Mouse (Mus musculus) limb, embryonic 14.5 days (tissue): ENCODE measurements around the gene Endov. TPM values are rescaled to one million over a fixed set of nuclear protein-coding genes. Genes with fewer than 3 reads are reported as not detected.

Experiments
- ATAC-seq: fragments of 200-750 bp; cut with Nextera tagmentation; 2 replicates; pipeline ENCODE4 v1.8.0; 2017; ENCODE audit warnings: low read depth, moderate number of reproducible peaks, moderate TSS enrichment; ENCODE audit not compliant: low FRiP score
- DNase-seq: peaks from one replicate; pipeline ENCODE4 v3.0.0-alpha.2; 2015; ENCODE audit warnings: low spot score
- H3K27ac ChIP-seq: fragments of 300-500 bp; sonication (generic); replicated peaks from 2 replicates; pipeline ENCODE4 v1.5.1; 2014; ENCODE audit warnings: low read depth, mild to moderate bottlenecking, low read length, moderate library complexity, mixed read lengths
- H3K27me3 ChIP-seq: fragments of 300-500 bp; sonication (generic); 2 replicates; pipeline ENCODE4 v1.6.1; 2014; ENCODE audit warnings: low read length, mixed read lengths; ENCODE audit not compliant: control insufficient read depth, insufficient read depth
- H3K36me3 ChIP-seq: fragments of 300-500 bp; sonication (generic); 2 replicates; pipeline ENCODE4 v1.6.1; 2014; ENCODE audit warnings: mild to moderate bottlenecking, low read length, moderate library complexity, mixed read lengths; ENCODE audit not compliant: control insufficient read depth, insufficient read depth
- H3K4me1 ChIP-seq: fragments of 300-500 bp; sonication (generic); 2 replicates; pipeline ENCODE4 v1.6.1; 2014; ENCODE audit warnings: antibody characterized with exemption, low read length, mixed read lengths; ENCODE audit not compliant: control insufficient read depth, insufficient read depth
- H3K4me2 ChIP-seq: fragments of 300-500 bp; sonication (generic); replicated peaks from 2 replicates; pipeline ENCODE4 v1.6.1; 2014; ENCODE audit warnings: low read depth, mild to moderate bottlenecking, low read length, moderate library complexity; ENCODE audit not compliant: severe bottlenecking
- H3K4me3 ChIP-seq: fragments of 300-500 bp; sonication (generic); replicated peaks from 2 replicates; pipeline ENCODE4 v1.5.1; 2014; ENCODE audit warnings: low read length
- H3K9ac ChIP-seq: fragments of 300-500 bp; sonication (generic); 2 replicates; pipeline ENCODE4 v1.6.1; 2014; ENCODE audit warnings: mild to moderate bottlenecking, low read depth, low read length, moderate library complexity; ENCODE audit not compliant: severe bottlenecking
- H3K9me3 ChIP-seq: fragments of 300-500 bp; sonication (generic); 2 replicates; pipeline ENCODE4 v1.6.1; 2016; ENCODE audit warnings: low read length; ENCODE audit not compliant: control insufficient read depth
- POLR2A ChIP-seq: fragments of 200-500 bp; IDR thresholded peaks from 2 replicates; pipeline ENCODE4 v1.8.0; 2012; ENCODE audit warnings: inconsistent platforms, mild to moderate bottlenecking, moderate library complexity, borderline replicate concordance; ENCODE audit not compliant: insufficient read depth, insufficient read length; ENCODE audit errors: extremely low read depth
- WGBS: fragments of 180-500 bp; shearing (Covaris S2); extraction: QIAGEN DNeasy Blood & Tissue Kit; methylation state at CpG from one replicate; pipeline ENCODE4 v1.1.7; 2014; 5-methylcytosine and 5-hydroxymethylcytosine counted together
- polyA plus RNA-seq, 2 experiments: library from polyadenylated mRNA; depleted of rRNA in 1 of 2; stranded (reverse) in 1 of 2; unstranded in 1 of 2; fragments of >200 nt; fragmentation: Nextera tagmentation in 1 of 2; extraction: Ambion mirVana in 1 of 2; gene quantifications; 2 replicates each; pipeline versions ENCODE4 v1.2.1 to v1.2.3; 2012 to 2014

Gene Endov
- polyA plus RNA-seq (2012; rRNA removed) (29.3 and 32.9 TPM in 2 replicates), polyA plus RNA-seq (2014; fragmentation: Nextera tagmentation; extraction: Ambion mirVana) (12.0 and 14.9 TPM in 2 replicates)

GRCm38 (mm10) chr11:119490861-119491689, at the start of gene Endov:
Endov (plus strand) TSS chr11:119491347.
- WGBS, result 2% methylated on average over 52 of the region's 66 CpGs
- peak within 1 kb of the TSS; percentile 81 for H3K4me3 ChIP-seq
- DNase-seq, result peak; percentile 99
- no peaks in the 10 kb centered on the region for H3K9me3 ChIP-seq
- H3K9ac ChIP-seq, result peak within 1 kb of the TSS; percentile 78
- H3K27ac ChIP-seq, result peak within 1 kb of the TSS; percentile 78
- H3K27me3 ChIP-seq, result no peaks in the 10 kb centered on the region
- peaks cover 14% of the 10 kb centered on the region for H3K4me1 ChIP-seq
- H3K36me3 ChIP-seq, result peaks cover 3% of the 10 kb centered on the region; the same call in 1 of the 2 replicates
- peak; percentile 55; the same call in 1 of the 2 replicates for TF ChIP-seq POLR2A
- peak; percentile 96 for ATAC-seq
- H3K4me2 ChIP-seq, result peak within 1 kb of the TSS; percentile 94

- Histone ChIP-seq H3K36me3 (peaks cover 23% of the 10 kb centered on the region), H3K27ac (no peak overlapping the region), H3K4me3 (no peak overlapping the region), H3K4me1 (no peaks in the 10 kb centered on the region), H3K4me2 (no peak overlapping the region), H3K9me3 (no peaks in the 10 kb centered on the region), H3K9ac (no peak overlapping the region), H3K27me3 (no peaks in the 10 kb centered on the region)
- 91% methylated on average over 8 of the region's 8 CpGs for WGBS
- TF ChIP-seq POLR2A, result no peak
- ATAC-seq (no peak), DNase-seq (no peak)
Observed at GRCm38 (mm10) chr11:119442199-119442598, 48.9 kb upstream of the Endov start.

- no peak overlapping the region for H3K4me2 ChIP-seq
- 87% methylated on average over 9 of the region's 9 CpGs for WGBS
- H3K27ac ChIP-seq, result no peak overlapping the region
- H3K9me3 ChIP-seq, result no peaks in the 10 kb centered on the region
- no peak overlapping the region for H3K9ac ChIP-seq
- no peaks in the 10 kb centered on the region for H3K4me1 ChIP-seq
- DNase-seq, result no peak
- H3K36me3 ChIP-seq, result peaks cover 19% of the 10 kb centered on the region; the same call in 1 of the 2 replicates
- TF ChIP-seq POLR2A, result no peak
- no peak for ATAC-seq
- H3K4me3 ChIP-seq, result no peak overlapping the region
- no peaks in the 10 kb centered on the region for H3K27me3 ChIP-seq
Observed at GRCm38 (mm10) chr11:119443442-119443841, 47.7 kb upstream of the Endov start.

GRCm38 (mm10) chr11:119456097-119456496, 35.0 kb upstream of the Endov start:
- H3K4me2 ChIP-seq, result no peak overlapping the region
- H3K4me3 ChIP-seq, result no peak overlapping the region
- no peak for ATAC-seq
- no peak overlapping the region for H3K27ac ChIP-seq
- no peaks in the 10 kb centered on the region for H3K27me3 ChIP-seq
- 75% methylated on average over 4 of the region's 4 CpGs for WGBS
- H3K4me1 ChIP-seq, result no peaks in the 10 kb centered on the region
- DNase-seq, result no peak
- H3K9ac ChIP-seq, result no peak overlapping the region
- TF ChIP-seq POLR2A, result no peak
- no peaks in the 10 kb centered on the region for H3K9me3 ChIP-seq
- H3K36me3 ChIP-seq, result 0 out of 2 replicates have a peak, but pooled peaks cover 2% of the 10 kb centered on the region

DNA sequence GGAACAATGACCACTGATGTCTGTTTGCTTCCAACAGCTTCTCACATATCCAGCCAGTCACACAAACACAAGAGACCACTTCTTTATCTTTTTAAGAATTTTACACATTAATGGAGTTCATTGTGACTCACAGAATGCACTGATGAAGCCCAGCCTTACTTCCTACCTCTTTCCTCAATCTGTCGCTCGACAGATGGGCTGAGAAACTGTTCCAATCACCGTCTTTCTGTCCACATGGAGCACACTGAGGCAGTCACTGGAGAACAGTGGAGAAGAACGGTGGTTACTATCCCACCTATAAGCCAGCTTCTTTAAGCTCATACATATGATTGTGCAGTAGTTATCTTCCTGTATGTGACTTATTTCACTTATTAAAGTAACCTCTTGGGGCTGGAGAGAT, 13.3 kb upstream of the Endov start:
- ATAC-seq (no peak), DNase-seq (no peak)
- no peaks in the 10 kb centered on the region for H3K4me1 ChIP-seq
- no peaks in the 10 kb centered on the region for H3K27me3 ChIP-seq
- no peak for TF ChIP-seq POLR2A
- no peak overlapping the region for H3K4me2 ChIP-seq
- peaks cover 5% of the 10 kb centered on the region; the same call in 1 of the 2 replicates for H3K36me3 ChIP-seq
- no peak overlapping the region for H3K27ac ChIP-seq
- WGBS, result 88% methylated on average over 4 of the region's 4 CpGs
- no peaks in the 10 kb centered on the region for H3K9me3 ChIP-seq
- H3K4me3 ChIP-seq, result no peak overlapping the region
- H3K9ac ChIP-seq, result no peak overlapping the region
